Mouse (Mus musculus) heart, embryonic 14.5 days (tissue): ENCODE results near the gene Ehd4. TPM values are rescaled to one million over a fixed set of nuclear protein-coding genes. Genes with fewer than 3 reads are reported as not detected.

Source experiments
- ATAC-seq: fragments of 200-750 bp; cut with Nextera tagmentation; 2 replicates; pipeline ENCODE4 v1.8.0; 2017; ENCODE audit warnings: low read depth, moderate TSS enrichment; ENCODE audit not compliant: insufficient number of reproducible peaks, insufficient read depth, low FRiP score
- H3K27ac ChIP-seq, 2 experiments: fragments of 200-500 bp in 1 of 2; fragments of 300-500 bp in 1 of 2; sonication (generic) in 1 of 2; replicated peaks in 1 of 2; 2 replicates each; pipeline ENCODE4 v1.5.1; 2012 to 2014; ENCODE audit warnings: low read depth in 2 of 2, low read length in 2 of 2, control low read depth in 1 of 2, mild to moderate bottlenecking in 1 of 2, mixed read lengths in 1 of 2; ENCODE audit not compliant: control insufficient read depth in 1 of 2, insufficient read depth in 1 of 2
- H3K27me3 ChIP-seq: fragments of 300-500 bp; sonication (generic); 2 replicates; pipeline ENCODE4 v1.6.1; 2014; ENCODE audit warnings: mild to moderate bottlenecking, low read length, control low read depth; ENCODE audit not compliant: control insufficient read depth, insufficient read depth
- H3K36me3 ChIP-seq: fragments of 300-500 bp; sonication (generic); 2 replicates; pipeline ENCODE4 v1.6.1; 2014; ENCODE audit warnings: mild to moderate bottlenecking, control low read depth, low read length, mixed read lengths; ENCODE audit not compliant: control insufficient read depth, insufficient read depth
- H3K4me1 ChIP-seq, 2 experiments: fragments of 200-500 bp in 1 of 2; fragments of 300-500 bp in 1 of 2; sonication (generic) in 1 of 2; 2 replicates each; pipeline ENCODE4 v1.6.1; 2012 to 2014; ENCODE audit warnings: low read length in 2 of 2, control low read depth in 1 of 2, mixed read lengths in 1 of 2; ENCODE audit not compliant: control insufficient read depth in 2 of 2, insufficient read depth in 2 of 2
- H3K4me2 ChIP-seq: fragments of 300-500 bp; sonication (generic); 2 replicates; pipeline ENCODE4 v1.6.1; 2014; ENCODE audit warnings: mild to moderate bottlenecking, low read length
- H3K4me3 ChIP-seq, 2 experiments: fragments of 200-500 bp in 1 of 2; fragments of 300-500 bp in 1 of 2; sonication (generic) in 1 of 2; 2 replicates each; pipeline ENCODE4 v1.5.1; 2012 to 2014; ENCODE audit warnings: low read length in 2 of 2, mild to moderate bottlenecking in 2 of 2, control low read depth in 1 of 2, low read depth in 1 of 2, moderate library complexity in 1 of 2; ENCODE audit not compliant: control insufficient read depth in 1 of 2, insufficient read depth in 1 of 2
- H3K9ac ChIP-seq: fragments of 300-500 bp; sonication (generic); 2 replicates; pipeline ENCODE4 v1.6.1; 2014; ENCODE audit warnings: mild to moderate bottlenecking, low read length
- H3K9me3 ChIP-seq: fragments of 300-500 bp; sonication (generic); 2 replicates; pipeline ENCODE4 v1.6.1; 2016; ENCODE audit warnings: low read length, control low read depth; ENCODE audit not compliant: control insufficient read depth
- WGBS: fragments of 180-500 bp; shearing (Covaris S2); extraction: QIAGEN DNeasy Blood & Tissue Kit; methylation state at CpG from one replicate; pipeline ENCODE4 v1.1.7; 2014; 5-methylcytosine and 5-hydroxymethylcytosine counted together
- polyA plus RNA-seq: library from polyadenylated mRNA; unstranded; fragments of >200 nt; fragmentation: Nextera tagmentation; extraction: Ambion mirVana; gene quantifications from 2 replicates; pipeline ENCODE4 v1.2.1, GENCODE M21; 2014

Gene Ehd4
- polyA plus RNA-seq, 1 experiment from 2014 or later, result 152 TPM

GRCm38 (mm10) chr2:120040991-120041390, 113.4 kb downstream of the Ehd4 start:
- H3K27ac ChIP-seq, result no peak overlapping the region
- ATAC-seq, result no peak
- no peaks in the 10 kb centered on the region for H3K27me3 ChIP-seq
- peaks cover 5 to 7% of the 10 kb centered on the region in 2 experiments; a peak in 3 of 4 replicates for H3K4me1 ChIP-seq
- no peak overlapping the region for H3K4me2 ChIP-seq
- no peak overlapping the region for H3K4me3 ChIP-seq
- 92% methylated on average over 5 of the region's 5 CpGs for WGBS
- H3K9me3 ChIP-seq, result no peaks in the 10 kb centered on the region
- H3K36me3 ChIP-seq, result peaks cover 67% of the 10 kb centered on the region
- no peak overlapping the region for H3K9ac ChIP-seq

Other genes starting within 250 kb of the Ehd4 start
- gene Mapkbp1, start 181.9 kb downstream of the Ehd4 start, polyA plus RNA-seq, result 1.7 and 2.1 TPM in 2 replicates
- gene Jmjd7, start 127.1 kb downstream of the Ehd4 start, polyA plus RNA-seq, result 18.1 and 20.7 TPM in 2 replicates
- gene Gm28042, start 127.1 kb downstream of the Ehd4 start, polyA plus RNA-seq, result 1.9 and 3.6 TPM in 2 replicates
- gene Pla2g4b, start 121.2 kb downstream of the Ehd4 start, polyA plus RNA-seq, result 0.84 and 0.86 TPM in 2 replicates
- gene Pla2g4e, start 90.7 kb upstream of the Ehd4 start, polyA plus RNA-seq, result 2.3 and 2.6 TPM in 2 replicates
- 0.05 TPM in 1 of 2 replicates, not detected in the other for gene Pla2g4d, start 134.6 kb upstream of the Ehd4 start, polyA plus RNA-seq
- 0.09 TPM in 1 of 2 replicates, not detected in the other for gene Pla2g4f, start 159.6 kb upstream of the Ehd4 start, polyA plus RNA-seq
- gene Vps39, start 198.5 kb upstream of the Ehd4 start, polyA plus RNA-seq, result 18.3 and 20.5 TPM in 2 replicates
- 9.0 and 9.8 TPM in 2 replicates for gene Ganc, start 249.3 kb upstream of the Ehd4 start, polyA plus RNA-seq
- 7.5 and 9.9 TPM in 2 replicates for gene Tmem87a, start 249.5 kb upstream of the Ehd4 start, polyA plus RNA-seq